Mouse (Mus musculus) limb, embryonic 11.5 days (tissue): Measurements from ENCODE around the gene Trim63. TPM values are rescaled to one million over a fixed set of nuclear protein-coding genes. Genes with fewer than 3 reads are reported as not detected.
"Not testable (repeated sequence)": the region's sequence is repeated elsewhere in the genome, so short reads cannot be mapped to it uniquely, and the experiment has no call there.

ENCODE experiments used
- ATAC-seq: fragments of 200-750 bp; cut with Nextera tagmentation; 2 replicates; pipeline ENCODE4 v1.8.0; 2017; ENCODE audit warnings: low read depth; ENCODE audit not compliant: insufficient number of reproducible peaks, low FRiP score, low TSS enrichment
- DNase-seq: peaks from one replicate; pipeline ENCODE4 v3.0.0-alpha.2; 2015; ENCODE audit warnings: low spot score
- H3K27ac ChIP-seq: fragments of 300-500 bp; sonication (generic); replicated peaks from 2 replicates; pipeline ENCODE4 v1.5.1; 2014; ENCODE audit warnings: low read depth, mild to moderate bottlenecking, low read length
- H3K27me3 ChIP-seq: fragments of 300-500 bp; sonication (generic); 2 replicates; pipeline ENCODE4 v1.6.1; 2014; ENCODE audit warnings: mild to moderate bottlenecking, low read length, mixed read lengths; ENCODE audit not compliant: control insufficient read depth, insufficient read depth
- H3K36me3 ChIP-seq: fragments of 300-500 bp; sonication (generic); 2 replicates; pipeline ENCODE4 v1.6.1; 2014; ENCODE audit warnings: mild to moderate bottlenecking, low read length, moderate library complexity, mixed read lengths; ENCODE audit not compliant: control insufficient read depth, insufficient read depth
- H3K4me1 ChIP-seq: fragments of 300-500 bp; sonication (generic); 2 replicates; pipeline ENCODE4 v1.6.1; 2014; ENCODE audit warnings: low read length, mixed read lengths; ENCODE audit not compliant: control insufficient read depth, insufficient read depth
- H3K4me2 ChIP-seq: fragments of 300-500 bp; sonication (generic); 2 replicates; pipeline ENCODE4 v1.6.1; 2014; ENCODE audit warnings: low read depth, mild to moderate bottlenecking, moderate library complexity; ENCODE audit not compliant: severe bottlenecking
- H3K4me3 ChIP-seq: fragments of 300-500 bp; sonication (generic); 2 replicates; pipeline ENCODE4 v1.5.1; 2014; ENCODE audit warnings: low read depth, low read length
- H3K9ac ChIP-seq: fragments of 300-500 bp; sonication (generic); 2 replicates; pipeline ENCODE4 v1.6.1; 2014; ENCODE audit warnings: mild to moderate bottlenecking, low read length
- H3K9me3 ChIP-seq: fragments of 300-500 bp; sonication (generic); 2 replicates; pipeline ENCODE4 v1.6.1; 2016; ENCODE audit warnings: low read length; ENCODE audit not compliant: control insufficient read depth
- WGBS: fragments of 180-500 bp; shearing (Covaris S2); extraction: QIAGEN DNeasy Blood & Tissue Kit; methylation state at CpG from one replicate; pipeline ENCODE4 v1.1.7; 2014; 5-methylcytosine and 5-hydroxymethylcytosine counted together
- polyA plus RNA-seq: library from polyadenylated mRNA; unstranded; fragments of >200 nt; fragmentation: Nextera tagmentation; extraction: Ambion mirVana; gene quantifications from 2 replicates; pipeline ENCODE4 v1.2.1, GENCODE M21; 2014

The Trim63 gene
- polyA plus RNA-seq, 1 experiment from 2014 or later, result 0.51 TPM

GRCm38 (mm10) chr4:134341231-134341630, 26.3 kb downstream of the Trim63 start:
- H3K27ac ChIP-seq, DNase-seq, H3K4me1 ChIP-seq, H3K4me3 ChIP-seq, H3K9me3 ChIP-seq, H3K9ac ChIP-seq, H3K36me3 ChIP-seq, H3K4me2 ChIP-seq, ATAC-seq: not testable (repeated sequence)
- peaks cover 35% of the 10 kb centered on the region for H3K27me3 ChIP-seq
- WGBS, result 80% methylated on average over 6 of the region's 6 CpGs

GRCm38 (mm10) chr4:134342213-134342779, 27.4 kb downstream of the Trim63 start:
- Histone ChIP-seq H3K36me3 (no peaks in the 10 kb centered on the region), H3K9me3 (no peaks in the 10 kb centered on the region), H3K9ac (no peak overlapping the region), H3K27me3 (peaks cover 35% of the 10 kb centered on the region), H3K4me2 (no peak overlapping the region), H3K4me3 (no peak overlapping the region), H3K4me1 (peaks cover 4% of the 10 kb centered on the region; the same call in 1 of the 2 replicates), H3K27ac (no peak overlapping the region)
- DNase-seq (no peak), ATAC-seq (no peak)
- WGBS, result 34% methylated on average over 11 of the region's 11 CpGs

GRCm38 (mm10) chr4:134343071-134344031, 28.4 kb downstream of the Trim63 start, which contains the start of gene Slc30a2:
TSS of gene Slc30a2 (plus strand) at chr4:134343181.
- no peak within 1 kb of the TSS for H3K27ac ChIP-seq
- no peaks in the 10 kb centered on the region for H3K36me3 ChIP-seq
- H3K4me2 ChIP-seq, result peak within 1 kb of the TSS; percentile 55
- no peak for ATAC-seq
- H3K9ac ChIP-seq, result peak within 1 kb of the TSS; percentile 32; the same call in 1 of the 2 replicates
- DNase-seq, result peak; percentile 53
- H3K4me1 ChIP-seq, result peaks cover 4% of the 10 kb centered on the region; the same call in 1 of the 2 replicates
- no peaks in the 10 kb centered on the region for H3K9me3 ChIP-seq
- 2% methylated on average over 61 of the region's 61 CpGs for WGBS
- H3K4me3 ChIP-seq, result peak within 1 kb of the TSS; percentile 25
- H3K27me3 ChIP-seq, result peaks cover 35% of the 10 kb centered on the region

GRCm38 (mm10) chr4:134344620-134345019, 29.7 kb downstream of the Trim63 start:
- peaks cover 4% of the 10 kb centered on the region; the same call in 1 of the 2 replicates for H3K4me1 ChIP-seq
- H3K36me3 ChIP-seq, result no peaks in the 10 kb centered on the region
- no peak overlapping the region for H3K4me2 ChIP-seq
- DNase-seq (no peak), ATAC-seq (no peak)
- WGBS, result 38% methylated on average over 3 of the region's 3 CpGs
- H3K9ac ChIP-seq, result no peak overlapping the region
- peaks cover 35% of the 10 kb centered on the region for H3K27me3 ChIP-seq
- no peak overlapping the region for H3K4me3 ChIP-seq
- H3K27ac ChIP-seq, result no peak overlapping the region
- no peaks in the 10 kb centered on the region for H3K9me3 ChIP-seq

GRCm38 (mm10) chr4:134345802-134346201, 30.9 kb downstream of the Trim63 start:
- H3K27me3 ChIP-seq, result peaks cover 35% of the 10 kb centered on the region
- H3K9ac ChIP-seq, result no peak overlapping the region
- peaks cover 4% of the 10 kb centered on the region; the same call in 1 of the 2 replicates for H3K4me1 ChIP-seq
- H3K4me2 ChIP-seq, result no peak overlapping the region
- no peaks in the 10 kb centered on the region for H3K9me3 ChIP-seq
- no peak for ATAC-seq
- DNase-seq, result no peak
- WGBS, result 91% methylated on average over 15 of the region's 15 CpGs
- no peak overlapping the region for H3K27ac ChIP-seq
- no peaks in the 10 kb centered on the region for H3K36me3 ChIP-seq
- H3K4me3 ChIP-seq, result no peak overlapping the region

GRCm38 (mm10) chr4:134348078-134348477, 33.2 kb downstream of the Trim63 start:
- H3K4me3 ChIP-seq, result no peak overlapping the region
- H3K9me3 ChIP-seq, result no peaks in the 10 kb centered on the region
- H3K4me1 ChIP-seq, result peaks cover 7% of the 10 kb centered on the region
- H3K4me2 ChIP-seq, result no peak overlapping the region
- DNase-seq (no peak), ATAC-seq (no peak)
- 80% methylated on average over 11 of the region's 11 CpGs for whole genome bisulfite sequencing
- H3K27ac ChIP-seq, result no peak overlapping the region
- H3K36me3 ChIP-seq, result no peaks in the 10 kb centered on the region
- peaks cover 20% of the 10 kb centered on the region for H3K27me3 ChIP-seq
- H3K9ac ChIP-seq, result no peak overlapping the region

GRCm38 (mm10) chr4:134348545-134348944, 33.6 kb downstream of the Trim63 start:
- no peak overlapping the region for H3K27ac ChIP-seq
- H3K4me1 ChIP-seq, result peaks cover 6% of the 10 kb centered on the region; the same call in 1 of the 2 replicates
- no peaks in the 10 kb centered on the region for H3K36me3 ChIP-seq
- no peaks in the 10 kb centered on the region for H3K9me3 ChIP-seq
- H3K27me3 ChIP-seq, result peaks cover 16% of the 10 kb centered on the region
- WGBS, result 76% methylated on average over 5 of the region's 5 CpGs
- H3K4me3 ChIP-seq, result no peak overlapping the region
- H3K9ac ChIP-seq, result no peak overlapping the region
- DNase-seq (no peak), ATAC-seq (no peak)
- no peak overlapping the region for H3K4me2 ChIP-seq

GRCm38 (mm10) chr4:134349829-134350228, 34.9 kb downstream of the Trim63 start:
- no peak overlapping the region for H3K4me3 ChIP-seq
- no peaks in the 10 kb centered on the region for H3K9me3 ChIP-seq
- DNase-seq (no peak), ATAC-seq (no peak)
- H3K9ac ChIP-seq, result no peak overlapping the region
- 88% methylated on average over 7 of the region's 7 CpGs for WGBS
- H3K36me3 ChIP-seq, result no peaks in the 10 kb centered on the region
- H3K4me1 ChIP-seq, result peaks cover 6% of the 10 kb centered on the region; the same call in 1 of the 2 replicates
- no peak overlapping the region for H3K27ac ChIP-seq
- peaks cover 6% of the 10 kb centered on the region for H3K27me3 ChIP-seq
- H3K4me2 ChIP-seq, result no peak overlapping the region
